Mouse (Mus musculus) naive thymus-derived CD4-positive, alpha-beta T cell, adult 2 months (primary cell): Measurements from ENCODE around the gene Dynlt1c.
"Not testable (repeated sequence)": the region's sequence is repeated elsewhere in the genome, so short reads cannot be mapped to it uniquely, and the experiment has no call there.

Experiments used
- DNase-seq: peaks from one replicate; pipeline ENCODE4 v3.0.0-alpha.2; 2011; ENCODE audit warnings: low read depth

Gene Dynlt1c

DNA sequence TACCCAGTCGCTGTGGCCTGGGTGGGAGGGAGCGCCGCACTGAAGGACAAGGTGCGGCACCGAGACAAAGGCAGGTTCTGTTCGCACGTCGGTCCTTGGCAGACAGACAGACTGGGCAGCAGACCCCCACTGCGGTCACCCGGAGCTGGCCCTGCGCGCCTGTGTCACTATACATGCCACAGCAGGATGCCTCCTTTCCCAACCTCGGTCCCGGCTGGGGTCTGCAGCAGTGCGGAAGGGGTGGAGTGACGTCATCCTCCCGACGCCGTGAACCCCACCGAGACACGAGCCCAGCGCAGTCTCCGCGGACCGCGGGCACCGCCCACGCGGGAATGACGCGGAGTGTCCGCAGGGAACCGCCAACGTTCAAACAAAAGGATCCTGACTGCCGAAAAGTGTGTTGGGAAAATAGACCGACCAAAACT lies 53.6 kb downstream of the Dynlt1c start:
- DNase-seq = peak; percentile 75

DNA sequence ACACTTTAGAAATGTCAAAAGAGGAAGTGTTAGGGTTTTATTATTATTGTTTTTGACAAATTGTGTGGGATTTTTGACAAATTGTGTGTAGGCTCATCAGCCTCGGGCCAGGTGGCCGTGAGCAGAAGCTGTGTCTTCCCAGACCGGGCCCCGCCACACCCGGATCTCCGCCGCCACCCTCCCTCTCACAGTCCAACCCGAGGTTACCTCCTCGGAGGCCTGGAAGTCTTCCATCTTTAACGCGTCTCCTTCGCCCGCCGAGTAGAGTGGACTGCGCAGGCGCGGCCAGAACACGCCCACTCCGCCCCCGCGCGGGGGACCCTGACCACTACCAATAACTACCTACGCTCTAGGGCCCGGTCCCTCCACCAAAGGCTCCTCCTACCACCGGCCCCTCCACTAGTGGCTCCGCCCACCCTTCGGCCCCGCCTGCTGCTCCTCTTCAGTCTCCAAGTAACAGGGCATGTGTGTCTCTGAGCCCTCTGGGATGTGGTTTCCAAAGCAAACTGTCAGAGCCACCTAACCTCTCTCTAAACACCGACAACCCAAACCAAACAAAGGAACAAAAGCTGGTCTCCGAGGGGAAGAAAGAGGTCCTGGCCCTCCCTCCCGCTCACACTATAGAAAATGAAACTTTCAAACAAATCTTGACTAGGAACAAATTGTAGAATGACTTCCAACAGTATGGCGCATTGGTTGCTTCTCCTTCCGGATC lies 54.3 kb downstream of the Dynlt1c start, which contains the start of gene Dynlt1f:
Dynlt1f (minus strand) TSS at position 334 of the 715 bp plus-strand sequence.
- peak; percentile 75 for DNase-seq

GRCm38 (mm10) chr17:6656471-6656870 lies 55.0 kb downstream of the Dynlt1c start:
- DNase-seq = not testable (repeated sequence)

GRCm38 (mm10) chr17:6658801-6659200 lies 57.3 kb downstream of the Dynlt1c start, which contains the start of gene Sytl3:
Gene Sytl3 (plus strand): TSS chr17:6659093.
- not testable (repeated sequence) for DNase-seq
